Mouse (Mus musculus): Measurements from ENCODE around the gene Lzts2. TPM values are rescaled to one million over a fixed set of nuclear protein-coding genes. Genes with fewer than 3 reads are reported as not detected.

Gene Lzts2
- polyA plus RNA-seq, 1 experiment from 2014 or later: 24.7 TPM

- H3K36me3 ChIP-seq (ENCODE audit: poor library complexity, severe bottlenecking): peaks cover 10% of the 10 kb centered on the region; the same call in 1 of the 2 replicates
- no peaks in the 10 kb centered on the region for H3K27me3 ChIP-seq
- H3K4me1 ChIP-seq: peaks cover 31% of the 10 kb centered on the region
- 33% methylated on average over 9 of the region's 9 CpGs for WGBS
- H3K9me3 ChIP-seq (replicated peaks): no peaks in the 10 kb centered on the region
- no peak overlapping the region for H3K27ac ChIP-seq
- H3K9ac ChIP-seq: peak overlapping the region; percentile 91
- peak overlapping the region; percentile 78 for H3K4me3 ChIP-seq
- ATAC-seq: no peak
- H3K4me2 ChIP-seq: peak overlapping the region; percentile 95
These were observed 25.9 kb upstream of the Lzts2 start for GRCm38 (mm10) chr19:44988321-44988720.

DNA sequence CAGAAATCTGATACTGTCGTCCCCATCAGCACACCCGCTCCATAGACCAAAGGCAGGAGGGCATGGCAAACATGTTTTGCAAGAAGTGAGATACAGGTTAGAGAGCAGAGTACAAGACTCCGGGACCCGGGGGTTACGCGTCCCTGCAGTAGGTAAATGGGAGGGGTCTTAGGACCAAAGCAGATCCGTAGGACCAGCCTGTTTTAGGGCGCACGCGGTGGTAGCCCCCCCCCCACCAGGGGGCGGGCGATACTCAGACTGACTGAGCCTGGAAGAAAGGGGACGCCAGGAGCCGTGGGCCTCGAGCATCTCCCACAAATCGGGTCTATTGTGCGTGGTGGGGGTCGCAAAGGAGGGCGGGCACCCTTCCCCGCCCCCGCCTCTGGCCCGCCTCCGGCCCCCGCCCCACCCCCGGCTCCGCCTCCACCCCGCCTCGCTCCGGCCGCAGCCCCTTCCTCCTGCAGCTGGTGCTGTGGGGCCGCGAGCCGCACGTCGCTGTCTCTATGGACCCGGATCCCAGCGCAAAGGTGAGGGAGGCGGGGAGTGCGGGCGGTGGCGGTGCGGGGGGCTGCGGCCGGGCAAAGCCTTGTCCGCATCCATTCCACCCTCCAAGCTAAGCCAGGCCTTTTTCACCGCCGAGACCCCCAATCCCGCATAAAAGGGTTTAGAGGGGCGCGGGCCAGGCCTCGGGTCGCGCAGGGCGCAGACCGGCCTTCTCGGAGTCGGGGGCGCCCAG lies 25.2 kb upstream of the Lzts2 start, which contains the start of gene Sema4g:
Gene Sema4g (plus strand): TSS at position 271 of the 736 bp plus-strand sequence.
- peaks cover 31% of the 10 kb centered on the region for H3K4me1 ChIP-seq
- peak within 1 kb of the TSS; percentile 78 for H3K4me3 ChIP-seq
- peak within 1 kb of the TSS; percentile 37 for H3K27ac ChIP-seq
- H3K36me3 ChIP-seq (ENCODE audit: poor library complexity, severe bottlenecking): peaks cover 8% of the 10 kb centered on the region; the same call in 1 of the 2 replicates
- no peaks in the 10 kb centered on the region for H3K27me3 ChIP-seq
- peak; percentile 84 for ATAC-seq
- under 1% methylated on average over 44 of the region's 58 CpGs for WGBS
- H3K9ac ChIP-seq: peak within 1 kb of the TSS; percentile 91
- H3K9me3 ChIP-seq (replicated peaks): no peaks in the 10 kb centered on the region
- H3K4me2 ChIP-seq: peak within 1 kb of the TSS; percentile 95

DNA sequence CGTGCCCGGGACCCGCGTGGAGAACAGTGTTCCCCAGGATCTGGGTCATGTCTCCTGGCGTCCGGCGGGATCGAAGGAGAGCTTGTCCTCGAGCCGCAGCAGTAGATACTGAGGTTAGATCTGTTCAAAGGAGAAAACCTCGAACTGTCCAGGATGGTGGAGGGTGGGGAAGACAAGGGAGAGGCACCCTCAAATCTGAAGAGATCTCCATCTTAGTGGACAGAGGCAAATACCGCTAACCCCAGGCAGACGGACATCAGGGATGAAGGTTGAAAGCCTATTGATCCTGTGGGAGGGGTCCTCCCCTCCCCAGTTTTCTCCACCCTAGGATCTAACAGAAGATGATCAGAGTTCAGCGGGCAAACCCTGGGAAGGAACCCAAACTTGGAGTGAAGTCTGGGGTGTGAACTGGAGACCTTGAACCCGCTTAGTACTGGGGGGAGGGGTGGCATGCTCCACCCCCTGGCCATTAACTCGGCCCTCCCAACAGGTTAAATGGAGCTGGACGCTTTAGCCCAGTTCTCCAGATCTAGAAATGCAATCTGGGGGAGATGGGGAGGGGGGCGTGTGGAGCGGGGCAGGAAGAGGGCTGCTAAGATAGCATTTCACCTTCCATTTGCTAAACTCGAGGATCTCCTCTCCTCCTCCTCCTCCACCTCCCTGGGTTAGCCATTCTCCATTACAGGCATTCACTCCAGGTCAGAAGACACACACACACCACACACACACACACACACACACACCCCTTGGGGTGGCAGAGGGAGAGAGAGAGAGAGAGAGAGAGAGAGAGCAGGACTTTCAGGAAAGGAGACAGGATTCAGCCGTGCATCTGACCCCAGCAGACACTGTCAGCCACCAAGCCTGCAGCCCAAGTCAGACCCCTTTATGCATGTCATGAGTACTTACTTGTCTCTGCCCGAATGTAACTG lies 24.4 kb upstream of the Lzts2 start:
- WGBS: 6% methylated on average over 22 of the region's 22 CpGs
- H3K4me2 ChIP-seq: peak overlapping the region; percentile 95
- ATAC-seq: peak; percentile 6; the same call in 1 of the 2 replicates
- no peaks in the 10 kb centered on the region for H3K27me3 ChIP-seq
- peaks cover 8% of the 10 kb centered on the region; the same call in 1 of the 2 replicates for H3K36me3 ChIP-seq (ENCODE audit: poor library complexity, severe bottlenecking)
- peak overlapping the region; percentile 91 for H3K9ac ChIP-seq
- H3K4me1 ChIP-seq: peaks cover 31% of the 10 kb centered on the region
- H3K9me3 ChIP-seq (replicated peaks): no peaks in the 10 kb centered on the region
- H3K27ac ChIP-seq: no peak overlapping the region; the same call in 1 of the 2 replicates
- H3K4me3 ChIP-seq: peak overlapping the region; percentile 78

GRCm38 (mm10) chr19:44991031-44991430 lies 23.2 kb upstream of the Lzts2 start:
- ATAC-seq: no peak
- Histone ChIP-seq H3K9ac (no peak overlapping the region; the same call in 1 of the 2 replicates), H3K4me1 (peaks cover 31% of the 10 kb centered on the region), H3K4me3 (no peak overlapping the region), H3K4me2 (peak overlapping the region; percentile 95; the same call in 1 of the 2 replicates), H3K27me3 (no peaks in the 10 kb centered on the region), H3K36me3 (ENCODE audit: poor library complexity, severe bottlenecking) (peaks cover 9% of the 10 kb centered on the region; the same call in 1 of the 2 replicates), H3K9me3 (replicated peaks) (no peaks in the 10 kb centered on the region), H3K27ac (no peak overlapping the region)
- 86% methylated on average over 8 of the region's 8 CpGs for WGBS

- no peak overlapping the region for H3K4me2 ChIP-seq
- H3K9me3 ChIP-seq (replicated peaks): no peaks in the 10 kb centered on the region
- H3K27ac ChIP-seq: no peak overlapping the region
- ATAC-seq: no peak
- H3K4me1 ChIP-seq: peaks cover 31% of the 10 kb centered on the region
- peaks cover 19% of the 10 kb centered on the region for H3K36me3 ChIP-seq (ENCODE audit: poor library complexity, severe bottlenecking)
- H3K9ac ChIP-seq: no peak overlapping the region
- 72% methylated on average over 7 of the region's 7 CpGs for WGBS
- no peak overlapping the region for H3K4me3 ChIP-seq
- no peaks in the 10 kb centered on the region for H3K27me3 ChIP-seq
These were observed 22.0 kb upstream of the Lzts2 start for GRCm38 (mm10) chr19:44992246-44992645.

DNA sequence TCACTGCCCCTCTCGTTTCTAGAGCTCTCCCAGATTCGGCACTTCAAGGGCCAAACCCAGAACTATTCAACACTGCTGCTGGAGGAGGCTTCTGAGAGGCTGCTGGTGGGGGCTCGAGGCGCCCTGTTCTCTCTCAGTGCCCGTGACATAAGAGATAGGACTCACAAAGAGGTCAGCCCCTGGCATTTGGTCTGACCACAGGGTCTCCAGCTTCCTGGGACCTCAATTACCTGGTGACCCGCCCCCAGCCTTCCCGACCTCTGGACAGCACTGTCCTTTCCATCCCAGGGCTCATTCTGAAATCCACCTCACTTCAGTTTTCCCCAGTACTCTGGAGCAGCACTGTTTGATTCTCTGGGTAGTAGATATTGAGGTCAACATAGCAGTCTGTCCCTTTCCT lies 21.5 kb upstream of the Lzts2 start:
- no peak overlapping the region for H3K9ac ChIP-seq
- ATAC-seq: no peak
- H3K36me3 ChIP-seq (ENCODE audit: poor library complexity, severe bottlenecking): peaks cover 24% of the 10 kb centered on the region
- no peak overlapping the region for H3K4me2 ChIP-seq
- H3K27ac ChIP-seq: no peak overlapping the region
- H3K4me1 ChIP-seq: peaks cover 31% of the 10 kb centered on the region
- no peak overlapping the region for H3K4me3 ChIP-seq
- WGBS: 69% methylated on average over 7 of the region's 7 CpGs
- no peaks in the 10 kb centered on the region for H3K9me3 ChIP-seq (replicated peaks)
- H3K27me3 ChIP-seq: no peaks in the 10 kb centered on the region

DNA sequence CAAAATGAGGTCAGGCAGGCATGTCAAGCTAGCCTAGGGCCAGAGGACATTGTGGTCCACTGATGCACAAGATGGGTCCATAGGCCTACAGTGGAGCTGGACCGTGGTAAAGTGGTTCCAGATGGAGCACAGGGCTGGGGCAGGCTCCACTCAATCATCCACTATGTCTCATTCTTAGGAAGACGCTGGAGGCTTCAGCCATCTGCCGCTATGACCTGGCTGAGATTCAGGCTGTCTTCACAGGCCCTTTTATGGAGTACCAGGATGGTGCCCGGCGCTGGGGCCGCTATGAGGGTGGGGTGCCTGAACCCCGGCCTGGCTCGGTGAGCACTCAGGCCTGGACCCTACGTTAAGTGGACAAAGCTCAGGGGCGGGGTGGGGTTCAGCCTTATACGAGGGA lies 16.4 kb upstream of the Lzts2 start:
- H3K27me3 ChIP-seq: no peaks in the 10 kb centered on the region
- H3K4me2 ChIP-seq: no peak overlapping the region
- H3K4me1 ChIP-seq: no peaks in the 10 kb centered on the region
- 90% methylated on average over 11 of the region's 11 CpGs for WGBS
- H3K36me3 ChIP-seq (ENCODE audit: poor library complexity, severe bottlenecking): peaks cover 69% of the 10 kb centered on the region
- no peak overlapping the region for H3K27ac ChIP-seq
- H3K9ac ChIP-seq: no peak overlapping the region
- no peak overlapping the region for H3K4me3 ChIP-seq
- ATAC-seq: no peak
- H3K9me3 ChIP-seq (replicated peaks): no peaks in the 10 kb centered on the region

GRCm38 (mm10) chr19:44999647-45000046 lies 14.6 kb upstream of the Lzts2 start:
- H3K4me3 ChIP-seq: no peak overlapping the region
- WGBS: 88% methylated on average over 8 of the region's 8 CpGs
- H3K36me3 ChIP-seq (ENCODE audit: poor library complexity, severe bottlenecking): peaks cover 84% of the 10 kb centered on the region
- H3K27me3 ChIP-seq: no peaks in the 10 kb centered on the region
- H3K27ac ChIP-seq: no peak overlapping the region
- H3K4me1 ChIP-seq: no peaks in the 10 kb centered on the region
- no peaks in the 10 kb centered on the region for H3K9me3 ChIP-seq (replicated peaks)
- no peak overlapping the region for H3K9ac ChIP-seq
- H3K4me2 ChIP-seq: no peak overlapping the region
- no peak for ATAC-seq

GRCm38 (mm10) chr19:45002301-45002700 lies 11.9 kb upstream of the Lzts2 start:
- WGBS: 65% methylated on average over 3 of the region's 3 CpGs
- H3K9ac ChIP-seq: no peak overlapping the region

DNA sequence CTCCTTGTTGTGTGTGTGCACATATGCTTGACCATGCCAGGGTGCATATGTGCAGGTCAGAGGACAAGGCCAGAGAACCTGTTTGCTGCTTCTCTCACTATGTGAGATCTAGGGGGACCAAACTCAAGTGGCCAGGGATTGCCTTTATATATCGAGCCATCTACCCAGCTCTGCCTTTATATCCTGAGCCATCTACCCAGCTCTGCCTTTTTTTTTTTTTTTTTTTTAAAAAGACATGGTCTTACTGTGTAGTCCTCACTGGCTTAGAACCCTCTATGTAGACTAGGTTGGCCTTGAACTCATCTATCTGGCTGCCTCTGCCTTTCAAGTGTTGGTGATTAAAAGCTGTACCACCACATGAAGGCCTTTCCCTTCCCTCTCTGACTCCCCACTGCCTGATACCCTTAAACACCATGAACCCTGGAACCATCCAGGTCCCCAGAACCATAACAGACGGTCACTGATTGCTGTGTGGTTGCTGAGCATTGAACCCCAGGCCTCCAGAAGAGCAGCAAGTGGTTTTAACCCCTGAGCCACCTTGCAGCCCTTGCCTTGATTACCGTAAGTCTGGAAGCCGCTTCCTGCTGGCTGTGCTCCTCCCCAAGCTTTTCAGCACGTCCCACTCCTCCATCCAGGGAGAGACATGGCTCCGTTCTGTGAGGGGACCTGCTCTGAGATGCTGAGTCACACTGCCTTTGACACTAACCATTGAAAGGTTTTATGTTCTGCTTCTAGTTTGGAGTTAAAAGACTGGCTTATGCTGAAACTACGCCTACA lies 10.3 kb upstream of the Lzts2 start:
- Histone ChIP-seq H3K4me1 (peaks cover 34% of the 10 kb centered on the region), H3K9me3 (replicated peaks) (no peaks in the 10 kb centered on the region), H3K4me2 (no peak overlapping the region), H3K4me3 (no peak overlapping the region), H3K27me3 (no peaks in the 10 kb centered on the region), H3K9ac (no peak overlapping the region), H3K36me3 (ENCODE audit: poor library complexity, severe bottlenecking) (peaks cover 67% of the 10 kb centered on the region), H3K27ac (no peak overlapping the region)
- no peak for ATAC-seq
- 84% methylated on average over 7 of the region's 7 CpGs for WGBS

More at GRCm38 (mm10) chr19:45002301-45002700, 11.9 kb upstream of the Lzts2 start:
- Histone ChIP-seq H3K4me2 (no peak overlapping the region), H3K27me3 (no peaks in the 10 kb centered on the region), H3K4me1 (peaks cover 18% of the 10 kb centered on the region), H3K9me3 (replicated peaks) (no peaks in the 10 kb centered on the region), H3K4me3 (no peak overlapping the region), H3K27ac (no peak overlapping the region), H3K36me3 (ENCODE audit: poor library complexity, severe bottlenecking) (peaks cover 73% of the 10 kb centered on the region)
- ATAC-seq: no peak

DNA sequence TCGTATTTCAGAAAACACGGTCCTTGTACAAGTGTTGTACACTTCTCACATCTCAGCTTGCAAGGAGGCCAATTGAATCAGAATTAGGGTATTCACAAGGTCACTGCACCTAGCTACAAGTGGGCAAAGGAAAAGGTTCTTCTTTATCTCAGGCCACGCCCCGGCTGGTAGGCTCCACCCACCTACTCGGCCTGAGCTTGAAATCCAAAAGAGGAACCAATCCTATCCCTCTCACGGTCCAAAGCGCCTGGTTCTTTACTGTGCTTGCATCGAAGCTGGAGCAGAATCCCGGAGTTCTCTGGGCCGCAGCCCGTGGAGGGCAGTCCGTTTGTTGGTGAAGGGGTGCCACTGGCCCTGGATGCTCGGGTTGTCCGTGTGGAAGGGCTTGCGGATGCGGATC lies 8.8 kb upstream of the Lzts2 start, which contains the start of gene Twnk:
Gene Twnk (plus strand): TSS at position 220 of the 400 bp plus-strand sequence.
- 10% methylated on average over 16 of the region's 16 CpGs for WGBS
- Histone ChIP-seq H3K36me3 (ENCODE audit: poor library complexity, severe bottlenecking) (peaks cover 62% of the 10 kb centered on the region), H3K4me1 (peaks cover 36% of the 10 kb centered on the region), H3K4me2 (peak within 1 kb of the TSS; percentile 98), H3K27me3 (no peaks in the 10 kb centered on the region), H3K9ac (peak within 1 kb of the TSS; percentile 86), H3K4me3 (peak within 1 kb of the TSS; percentile 97), H3K27ac (peak within 1 kb of the TSS; percentile 66), H3K9me3 (replicated peaks) (no peaks in the 10 kb centered on the region)
- ATAC-seq: no peak
